Mouse (Mus musculus) 3134 (cell line): ENCODE measurements around the gene Nrm.

Experiments
- DNase-seq: peaks from one replicate; pipeline ENCODE4 v3.0.0-alpha.2; 2011; ENCODE audit warnings: low spot score; ENCODE audit not compliant: insufficient read length; ENCODE audit errors: extremely low read depth

Nrm gene

DNA sequence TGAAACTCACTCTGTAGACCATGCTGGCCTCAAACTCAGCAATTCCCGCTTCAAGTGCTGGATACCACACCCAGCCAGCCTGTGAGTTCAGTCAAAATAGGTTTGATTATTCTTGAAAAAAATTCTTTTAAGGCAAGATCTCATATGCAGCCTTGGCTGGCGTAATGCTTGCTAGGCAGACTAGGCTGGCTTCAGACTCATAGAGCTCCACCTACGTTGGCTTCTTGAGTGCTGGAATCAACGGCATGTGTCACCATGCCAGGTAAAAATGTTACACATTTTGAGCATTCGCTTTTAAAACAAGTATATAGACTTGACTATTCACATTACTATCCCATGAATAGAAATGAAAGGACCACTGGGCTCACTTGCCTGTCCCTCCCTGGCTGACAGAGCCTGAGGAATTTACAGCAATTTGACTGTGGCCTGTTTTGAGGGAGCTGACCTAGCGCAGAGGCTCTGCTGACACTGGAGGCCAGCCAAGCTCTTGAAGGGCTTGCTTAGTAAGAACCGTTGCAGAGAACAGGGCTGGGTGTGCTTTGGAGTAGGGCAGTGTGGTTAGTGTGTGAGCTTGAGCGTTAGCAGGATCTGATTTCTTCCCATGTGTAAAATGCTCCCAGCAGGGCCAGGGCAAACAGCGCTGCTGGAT is 42.3 kb downstream of the Nrm start:
- DNase-seq, result no peak

- no peak for DNase-seq
Measured at GRCm38 (mm10) chr17:35903992-35904355, 42.9 kb downstream of the Nrm start.

GRCm38 (mm10) chr17:35905587-35905986 is 44.5 kb downstream of the Nrm start:
- no peak for DNase-seq

DNA sequence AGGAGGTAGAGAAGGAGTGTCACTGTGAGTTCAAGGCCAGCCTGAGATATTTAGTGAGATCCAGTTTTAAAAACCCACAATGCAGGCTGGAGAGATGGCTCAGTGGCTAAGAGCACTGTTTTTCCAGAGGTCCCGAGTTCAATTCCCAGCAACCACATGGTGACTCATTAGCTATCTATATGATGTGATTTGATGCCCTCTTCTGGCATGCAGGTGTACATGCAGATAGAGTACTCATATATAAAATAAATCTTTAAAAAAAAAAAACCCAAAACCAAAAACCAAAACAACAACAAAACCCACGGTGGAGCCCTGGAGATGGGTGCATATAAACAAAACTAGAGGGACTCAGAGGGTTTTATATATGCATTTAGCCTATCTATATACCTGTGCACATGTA is 46.5 kb downstream of the Nrm start:
- DNase-seq, result no peak

GRCm38 (mm10) chr17:35909186-35909918 is 48.2 kb downstream of the Nrm start:
- DNase-seq, result no peak

GRCm38 (mm10) chr17:35909919-35910369 is 48.8 kb downstream of the Nrm start, which contains the start of gene Atat1:
Atat1 (minus strand) TSS chr17:35910075.
- DNase-seq, result peak; percentile 88

- DNase-seq, result no peak
Measured at GRCm38 (mm10) chr17:35914975-35915374, 53.9 kb downstream of the Nrm start.
